Mouse (Mus musculus) adrenal gland, postnatal 10 days (tissue): Measurements from ENCODE around the gene Ms4a4b. TPM values are rescaled to one million over a fixed set of nuclear protein-coding genes. Genes with fewer than 3 reads are reported as not detected.
"Not testable (repeated sequence)": the region's sequence is repeated elsewhere in the genome, so short reads cannot be mapped to it uniquely, and the experiment has no call there.

Experiments
- DNase-seq: peaks from one replicate; pipeline ENCODE4 v3.0.0; 2021; ENCODE audit warnings: mixed read lengths
- total RNA-seq, 2 experiments: library from RNA; stranded (reverse); gene quantifications; 2 replicates each; pipeline ENCODE4 v1.2.3; 2021

Gene Ms4a4b
- total RNA-seq, 2 experiments from 2014 or later = 8.4 to 9.8 TPM

GRCm38 (mm10) chr19:11486599-11486998 is 43.2 kb downstream of the Ms4a4b start:
- DNase-seq = no peak

- no peak for DNase-seq
Observed at GRCm38 (mm10) chr19:11491406-11492189, 48.2 kb downstream of the Ms4a4b start.

- DNase-seq = no peak
Observed at GRCm38 (mm10) chr19:11492671-11493070, 49.3 kb downstream of the Ms4a4b start.

- DNase-seq = no peak
Observed at GRCm38 (mm10) chr19:11494519-11494918, 51.2 kb downstream of the Ms4a4b start.

- no peak for DNase-seq
Observed at GRCm38 (mm10) chr19:11496361-11496760, 53.0 kb downstream of the Ms4a4b start.

- DNase-seq = not testable (repeated sequence)
Observed at GRCm38 (mm10) chr19:11497300-11497699, 53.9 kb downstream of the Ms4a4b start.

- DNase-seq = no peak
Observed at GRCm38 (mm10) chr19:11500796-11501195, 57.4 kb downstream of the Ms4a4b start.

GRCm38 (mm10) chr19:11501326-11501725 is 58.0 kb downstream of the Ms4a4b start:
- no peak for DNase-seq

- DNase-seq = no peak
Observed at GRCm38 (mm10) chr19:11504857-11505256, 61.5 kb downstream of the Ms4a4b start.

- no peak for DNase-seq
Observed at GRCm38 (mm10) chr19:11513458-11513857, 70.1 kb downstream of the Ms4a4b start.

GRCm38 (mm10) chr19:11516246-11516645 is 72.9 kb downstream of the Ms4a4b start, which contains the start of gene Ms4a6b:
TSS of gene Ms4a6b (plus strand) at chr19:11516512.
- no peak for DNase-seq

Other genes starting within 250 kb of the Ms4a4b start
- gene Ms4a13, start 246.8 kb upstream of the Ms4a4b start, total RNA-seq = not detected
- not detected for gene Ms4a12, start 211.1 kb upstream of the Ms4a4b start, total RNA-seq
- 1 to 10 TPM; 3.6 to 4.1 TPM for gene Ms4a1, start 177.3 kb upstream of the Ms4a4b start, total RNA-seq
- gene Ms4a5, start 159.7 kb upstream of the Ms4a4b start, total RNA-seq = not detected
- not detected for gene Ms4a14, start 129.1 kb upstream of the Ms4a4b start, total RNA-seq
- gene Ms4a7, start 107.4 kb upstream of the Ms4a4b start, total RNA-seq = 1 to 10 TPM in 1 of 2 experiments, under 1 TPM in 1; 0.96 to 1.8 TPM
- gene Ms4a4a, start 68.0 kb upstream of the Ms4a4b start, total RNA-seq = 1 to 10 TPM; 2.6 to 6.4 TPM
- gene Ms4a4c, start 38.8 kb upstream of the Ms4a4b start, total RNA-seq = 1 to 10 TPM; 1.3 to 1.5 TPM
- gene Ms4a6c, start 25.8 kb downstream of the Ms4a4b start, total RNA-seq = 1 to 10 TPM; 4.7 to 8.4 TPM
- 1 to 10 TPM in 1 of 2 experiments, under 1 TPM in 1; 1.00 to 1.1 TPM for gene Gm8369, start 42.4 kb downstream of the Ms4a4b start, total RNA-seq
- gene Ms4a6b, start 73.0 kb downstream of the Ms4a4b start, total RNA-seq = 1 to 10 TPM; 5.0 to 8.3 TPM
- 1 to 10 TPM; 1.1 to 1.5 TPM for gene Ms4a4d, start 93.2 kb downstream of the Ms4a4b start, total RNA-seq
- 1 to 10 TPM; 2.7 to 3.8 TPM for gene Ms4a6d, start 161.3 kb downstream of the Ms4a4b start, total RNA-seq
- gene Ms4a2, start 180.2 kb downstream of the Ms4a4b start, total RNA-seq = under 1 TPM; 0.12 to 0.24 TPM
- under 1 TPM in 1 of 2 experiments, not detected in 1; 0.63 TPM for gene Ms4a3, start 197.3 kb downstream of the Ms4a4b start, total RNA-seq
- not detected for gene Oosp2, start 217.0 kb downstream of the Ms4a4b start, total RNA-seq
- 1 to 10 TPM in 1 of 2 experiments, not detected in 1; 1.2 TPM for gene Oosp1, start 247.6 kb downstream of the Ms4a4b start, total RNA-seq